Mouse (Mus musculus) kidney, postnatal 0 days (tissue): Measurements from ENCODE around the gene Cdk14. TPM values are rescaled to one million over a fixed set of nuclear protein-coding genes. Genes with fewer than 3 reads are reported as not detected.
"Not testable (repeated sequence)": the region's sequence is repeated elsewhere in the genome, so short reads cannot be mapped to it uniquely, and the experiment has no call there.

Experiments
- ATAC-seq: fragments of 200-750 bp; cut with Nextera tagmentation; replicated peaks from 2 replicates; pipeline ENCODE4 v1.8.0; 2017; ENCODE audit warnings: low read depth, moderate number of reproducible peaks, moderate TSS enrichment, moderate library complexity; ENCODE audit not compliant: low FRiP score
- DNase-seq: peaks from one replicate; pipeline ENCODE4 v3.0.0-alpha.2; 2016; ENCODE audit warnings: low spot score
- H3K27ac ChIP-seq: fragments of 300-500 bp; sonication (generic); 2 replicates; pipeline ENCODE4 v1.5.1; 2014; ENCODE audit warnings: mild to moderate bottlenecking
- H3K27me3 ChIP-seq: fragments of 300-500 bp; sonication (generic); 2 replicates; pipeline ENCODE4 v1.6.1; 2014; ENCODE audit warnings: low read length, mixed read lengths; ENCODE audit not compliant: insufficient read depth
- H3K36me3 ChIP-seq: fragments of 300-500 bp; sonication (generic); 2 replicates; pipeline ENCODE4 v1.6.1; 2014; ENCODE audit warnings: low read length, mixed read lengths; ENCODE audit not compliant: insufficient read depth
- H3K4me1 ChIP-seq: fragments of 300-500 bp; sonication (generic); replicated peaks from 2 replicates; pipeline ENCODE4 v1.6.1; 2014; ENCODE audit warnings: antibody characterized with exemption, low read length, mixed read lengths; ENCODE audit not compliant: insufficient read depth
- H3K4me2 ChIP-seq: fragments of 300-500 bp; sonication (generic); 2 replicates; pipeline ENCODE4 v1.6.1; 2014; ENCODE audit warnings: mild to moderate bottlenecking, low read length, moderate library complexity, mixed read lengths
- H3K4me3 ChIP-seq: fragments of 300-500 bp; sonication (generic); replicated peaks from 2 replicates; pipeline ENCODE4 v1.5.1; 2014; ENCODE audit warnings: low read depth, low read length
- H3K9ac ChIP-seq: fragments of 300-500 bp; sonication (generic); 2 replicates; pipeline ENCODE4 v1.6.1; 2014; ENCODE audit warnings: low read depth, low read length
- H3K9me3 ChIP-seq: fragments of 300-500 bp; sonication (generic); replicated peaks from 2 replicates; pipeline ENCODE4 v1.6.1; 2016; ENCODE audit warnings: low read length, inconsistent platforms, mixed read lengths
- CTCF ChIP-seq: IDR thresholded peaks from 2 replicates; pipeline ENCODE4 v1.5.1; 2016; ENCODE audit warnings: antibody characterized with exemption, low read depth, mild to moderate bottlenecking, moderate library complexity
- WGBS: fragments of 180-500 bp; shearing (Covaris S2); extraction: QIAGEN DNeasy Blood & Tissue Kit; methylation state at CpG from one replicate; pipeline ENCODE4 v1.1.7; 2014; 5-methylcytosine and 5-hydroxymethylcytosine counted together
- polyA plus RNA-seq: library from polyadenylated mRNA; unstranded; fragments of >200 nt; fragmentation: Nextera tagmentation; extraction: Ambion mirVana; gene quantifications from 2 replicates; pipeline ENCODE4 v1.2.1, GENCODE M21; 2015

The Cdk14 gene
- polyA plus RNA-seq, 1 experiment from 2014 or later: 8.8 TPM

DNA sequence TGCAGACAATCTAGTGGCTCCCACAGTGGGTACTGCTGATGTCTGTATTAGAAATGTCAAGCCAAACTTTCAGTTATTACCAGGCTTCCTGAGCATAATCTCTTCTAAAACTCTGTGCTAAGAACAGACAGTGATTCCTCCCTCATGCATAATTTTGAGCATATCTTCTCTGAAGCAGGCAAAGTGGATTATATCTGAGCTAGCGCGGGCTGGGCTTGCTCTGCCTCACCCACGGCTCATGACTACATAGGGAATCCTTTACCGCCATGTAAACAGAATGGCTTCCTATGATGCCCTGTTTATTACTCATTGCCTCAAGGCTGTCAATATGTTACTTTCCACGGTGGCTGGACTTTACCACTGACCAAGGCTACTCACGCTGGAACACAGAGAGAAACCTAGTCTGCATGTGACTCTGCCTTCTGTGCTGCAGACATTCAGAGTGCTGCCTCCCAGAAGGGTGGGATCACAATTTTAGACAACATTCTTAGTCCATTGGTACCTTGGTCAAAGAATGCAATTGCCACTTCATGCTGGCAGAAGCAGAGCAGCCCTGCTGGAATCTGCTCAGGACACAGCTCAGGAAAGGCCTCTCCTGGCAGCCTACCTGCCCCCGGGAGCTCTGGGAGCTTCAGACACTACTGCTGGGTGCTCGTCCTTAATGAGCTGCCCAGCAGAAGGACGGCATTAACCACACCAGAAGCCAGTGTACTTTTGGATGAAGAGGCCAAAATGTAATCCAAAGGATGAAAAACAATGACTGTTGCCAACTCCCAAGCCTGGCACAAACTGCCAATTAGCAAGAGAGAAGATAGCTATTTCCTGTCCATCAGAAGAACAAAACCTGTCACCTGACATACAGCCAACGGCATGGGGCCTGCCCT, 503.5 kb downstream of the Cdk14 start:
- no peaks in the 10 kb centered on the region for H3K9me3 ChIP-seq
- 74% methylated on average over 10 of the region's 10 CpGs for WGBS
- peak; percentile 86 for ATAC-seq
- H3K4me2 ChIP-seq: no peak overlapping the region
- DNase-seq: no peak
- H3K27ac ChIP-seq: peak overlapping the region; percentile 64; the same call in 1 of the 2 replicates
- no peak overlapping the region for H3K4me3 ChIP-seq
- no peak overlapping the region for H3K9ac ChIP-seq
- H3K36me3 ChIP-seq: no peaks in the 10 kb centered on the region
- TF ChIP-seq CTCF: no peak
- peaks cover 3% of the 10 kb centered on the region; the same call in 1 of the 2 replicates for H3K4me1 ChIP-seq
- no peaks in the 10 kb centered on the region for H3K27me3 ChIP-seq

DNA sequence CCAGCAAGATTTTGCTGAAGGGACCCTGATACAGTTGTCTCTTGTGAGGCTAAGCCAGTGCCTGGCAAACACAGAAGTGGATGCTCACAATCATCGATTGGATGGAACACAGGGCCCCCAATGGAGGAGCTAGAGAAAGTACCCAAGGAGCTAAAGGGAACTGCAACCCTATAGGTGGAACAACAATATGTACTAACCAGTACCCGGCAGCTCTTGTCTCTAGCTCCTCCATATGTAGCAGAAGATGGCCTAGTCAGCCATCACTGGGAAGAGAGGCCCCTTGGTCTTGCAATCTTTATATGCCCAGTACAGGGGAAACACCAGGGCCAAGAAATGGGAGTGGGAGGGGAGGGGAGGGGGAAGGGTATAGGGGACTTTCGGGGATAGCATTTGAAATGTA, 515.2 kb downstream of the Cdk14 start:
- not testable (repeated sequence) for H3K27ac ChIP-seq, ATAC-seq, H3K4me2 ChIP-seq, H3K36me3 ChIP-seq, H3K9ac ChIP-seq, H3K4me1 ChIP-seq, DNase-seq, H3K27me3 ChIP-seq, H3K4me3 ChIP-seq, H3K9me3 ChIP-seq
- 86% methylated on average over 3 of the region's 3 CpGs for WGBS

DNA sequence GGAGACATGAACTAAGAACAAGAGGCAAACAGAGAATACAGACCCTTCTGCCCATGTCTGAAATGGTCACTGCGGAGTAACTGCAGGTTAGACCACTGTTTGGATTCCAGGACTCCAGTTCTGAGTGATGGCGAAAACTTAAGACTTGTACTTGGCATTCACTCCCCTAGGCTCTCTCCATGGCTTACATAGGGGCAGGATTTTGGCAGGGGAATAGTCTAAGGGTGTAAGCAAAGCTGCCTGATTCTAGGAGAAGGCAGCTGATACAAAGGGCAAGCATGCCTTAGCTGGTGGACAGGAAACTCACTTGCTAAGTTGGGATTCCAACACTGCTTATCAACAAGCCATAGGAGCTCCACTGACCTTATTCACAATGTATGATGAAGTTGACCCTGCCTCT, 521.9 kb downstream of the Cdk14 start:
- Histone ChIP-seq H3K36me3 (no peaks in the 10 kb centered on the region), H3K9me3 (no peaks in the 10 kb centered on the region), H3K4me1 (0 out of 2 replicates have a peak, but pooled peaks cover 3% of the 10 kb centered on the region), H3K4me2 (no peak overlapping the region), H3K27ac (no peak overlapping the region), H3K4me3 (no peak overlapping the region), H3K9ac (no peak overlapping the region), H3K27me3 (no peaks in the 10 kb centered on the region)
- TF ChIP-seq CTCF: no peak
- DNase-seq: no peak
- no peak for ATAC-seq
- 89% methylated on average over 2 of the region's 2 CpGs for WGBS

DNA sequence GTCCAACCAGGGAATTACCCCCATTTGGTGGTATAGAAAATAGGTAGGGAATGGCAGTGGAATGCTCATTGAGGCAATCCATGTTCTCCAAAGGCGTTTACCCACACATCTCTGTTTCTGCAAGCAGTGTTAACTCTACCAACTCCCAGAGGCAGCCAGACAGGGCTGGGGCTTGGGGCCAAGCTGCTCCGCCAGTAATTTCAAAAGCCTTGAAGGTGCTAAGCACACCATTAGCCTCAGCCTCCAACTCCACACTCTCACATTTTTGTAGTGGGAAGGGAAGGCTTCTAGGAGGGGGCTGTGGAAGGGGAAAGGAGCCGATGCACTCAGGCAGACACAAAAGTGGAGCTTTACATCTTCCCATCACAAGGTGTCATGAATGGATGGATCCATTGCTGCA, 525.1 kb downstream of the Cdk14 start:
- Histone ChIP-seq H3K9ac (no peak overlapping the region), H3K4me1 (0 out of 2 replicates have a peak, but pooled peaks cover 3% of the 10 kb centered on the region), H3K4me2 (no peak overlapping the region), H3K4me3 (no peak overlapping the region), H3K27ac (no peak overlapping the region), H3K9me3 (no peaks in the 10 kb centered on the region), H3K27me3 (no peaks in the 10 kb centered on the region), H3K36me3 (no peaks in the 10 kb centered on the region)
- DNase-seq: no peak
- 45% methylated on average over 3 of the region's 3 CpGs for WGBS
- TF ChIP-seq CTCF: no peak
- ATAC-seq: no peak

DNA sequence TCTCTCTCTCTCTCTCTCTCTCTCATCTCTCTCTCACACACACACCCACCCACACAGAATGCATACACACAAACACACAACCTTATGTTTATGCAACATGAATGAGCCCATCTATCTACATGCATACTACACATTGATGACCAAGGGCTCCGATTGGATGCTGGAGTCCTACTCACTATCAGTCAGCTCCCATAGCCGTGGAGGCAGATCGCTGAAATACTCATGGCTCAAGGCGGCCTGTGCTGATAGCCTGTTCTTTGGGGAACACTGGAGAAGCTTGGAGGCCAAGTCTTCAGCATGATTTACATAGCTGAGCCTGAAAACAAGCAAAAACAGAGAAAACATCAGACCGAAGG, 526.3 kb downstream of the Cdk14 start:
- Histone ChIP-seq H3K27ac (no peak overlapping the region), H3K4me1 (0 out of 2 replicates have a peak, but pooled peaks cover 3% of the 10 kb centered on the region), H3K9me3 (no peaks in the 10 kb centered on the region), H3K27me3 (no peaks in the 10 kb centered on the region), H3K36me3 (no peaks in the 10 kb centered on the region), H3K4me2 (no peak overlapping the region), H3K9ac (no peak overlapping the region), H3K4me3 (no peak overlapping the region)
- no peak for DNase-seq
- TF ChIP-seq CTCF: no peak
- no peak for ATAC-seq
- WGBS: 71% methylated on average over 5 of the region's 5 CpGs

DNA sequence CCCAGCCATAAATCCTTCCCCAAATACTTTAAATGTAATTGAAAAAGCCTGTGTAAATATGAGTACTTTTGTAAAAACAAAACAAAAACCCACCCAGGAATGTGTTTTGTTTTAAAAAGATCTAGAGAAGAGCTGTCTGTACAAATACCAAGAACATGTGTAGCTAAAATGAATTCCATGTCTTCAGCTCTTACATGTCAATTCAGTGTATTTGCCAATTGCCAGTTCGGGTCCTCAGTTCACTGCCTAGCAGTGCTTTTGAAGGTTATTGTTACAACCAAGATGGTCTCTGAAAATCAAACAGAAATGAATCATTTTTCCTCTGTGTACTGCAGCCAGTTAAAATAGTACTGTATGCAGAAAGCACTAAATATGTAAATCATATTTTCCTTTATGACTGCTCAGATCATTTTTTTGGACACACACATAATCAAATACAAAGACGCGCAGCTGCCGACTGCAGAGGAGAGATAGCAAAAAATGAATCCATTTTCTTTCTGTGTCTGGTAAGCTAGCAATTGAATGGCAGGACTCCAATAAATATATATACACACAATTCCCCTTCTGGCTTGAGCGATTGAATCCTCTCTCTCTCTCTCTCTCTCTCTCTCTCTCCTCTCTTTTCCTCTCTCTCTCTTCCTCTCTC, 526.8 kb downstream of the Cdk14 start:
- ATAC-seq (no peak), DNase-seq (peak; percentile 78)
- no peak for TF ChIP-seq CTCF
- 57% methylated on average over 5 of the region's 5 CpGs for WGBS
- Histone ChIP-seq H3K36me3 (no peaks in the 10 kb centered on the region), H3K9me3 (no peaks in the 10 kb centered on the region), H3K27me3 (no peaks in the 10 kb centered on the region), H3K4me2 (no peak overlapping the region), H3K4me1 (0 out of 2 replicates have a peak, but pooled peaks cover 2% of the 10 kb centered on the region), H3K9ac (no peak overlapping the region), H3K27ac (no peak overlapping the region), H3K4me3 (no peak overlapping the region)
